Mouse (Mus musculus) stomach, postnatal 0 days (tissue): ENCODE results near the gene Traf3ip2.

Experiments
- CTCF ChIP-seq: IDR thresholded peaks from 2 replicates; pipeline ENCODE4 v1.5.1; 2016; ENCODE audit warnings: antibody characterized with exemption, low read depth, mild to moderate bottlenecking, moderate library complexity
- EP300 ChIP-seq: optimal IDR thresholded peaks from 2 replicates; pipeline ENCODE3; 2016; ENCODE audit warnings: antibody characterized with exemption

GRCm38 (mm10) chr10:39600115-39600514 lies 12.6 kb upstream of the Traf3ip2 start:
- TF ChIP-seq CTCF (no peak), EP300 (no peak)
